Mouse (Mus musculus) mature B cell (primary cell): ENCODE results near the gene Tes3-ps.

Source experiments
- in situ Hi-C: fragments of 300-500 bp; cut with MboI; formaldehyde crosslinking; loops from 2 replicates; pipeline ENCODE4 v1.14.3; 2019

The Tes3-ps gene

DNA sequence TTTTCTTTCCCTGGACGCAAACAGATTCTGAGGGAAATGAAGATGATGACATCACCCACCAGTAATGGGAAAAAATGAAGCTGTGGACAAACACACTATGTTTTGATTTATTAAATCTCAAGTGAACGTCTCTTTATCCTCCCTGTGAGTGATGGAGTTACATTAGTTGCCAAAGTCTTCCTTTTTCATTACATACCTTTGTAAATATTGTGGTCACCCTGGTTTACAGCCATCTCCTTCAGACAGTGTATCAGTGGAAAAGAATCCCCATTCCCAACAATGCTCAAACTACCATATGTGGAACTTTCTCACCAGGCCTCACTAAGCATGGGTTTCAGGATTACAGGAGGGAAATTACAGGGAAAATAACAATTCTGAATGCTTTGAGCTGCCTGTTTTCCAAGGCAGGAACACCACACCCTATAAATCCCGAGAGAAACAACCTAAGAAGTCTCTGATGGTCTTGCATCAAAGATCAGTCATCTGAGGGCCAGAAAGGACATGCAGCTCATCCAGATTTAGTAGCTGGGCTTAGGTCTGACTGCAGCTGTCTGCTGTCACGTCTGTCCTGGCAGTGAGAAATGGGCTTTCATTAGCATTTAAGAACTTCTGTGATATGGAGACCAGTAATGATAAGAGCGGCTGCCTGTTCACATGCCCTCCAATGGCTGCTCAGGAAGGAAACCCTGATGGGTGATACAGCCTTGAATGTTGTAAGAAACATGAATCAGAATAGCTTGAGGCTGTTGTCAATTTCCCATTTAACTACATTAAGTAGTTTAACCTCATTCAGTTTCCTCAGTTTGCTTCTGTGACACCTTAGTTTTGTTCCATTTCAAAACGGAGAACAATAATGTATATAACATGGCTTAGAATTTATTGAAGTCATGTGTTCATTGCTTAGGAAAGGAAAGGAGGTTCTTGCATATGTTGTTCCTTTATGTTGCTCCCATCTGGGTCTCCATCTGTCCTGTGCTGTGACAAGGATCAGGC, at the start of gene Tes3-ps:
Tes3-ps (plus strand) TSS at position 943 of the 993 bp plus-strand sequence.
- in situ Hi-C loops, result no loop called here

DNA sequence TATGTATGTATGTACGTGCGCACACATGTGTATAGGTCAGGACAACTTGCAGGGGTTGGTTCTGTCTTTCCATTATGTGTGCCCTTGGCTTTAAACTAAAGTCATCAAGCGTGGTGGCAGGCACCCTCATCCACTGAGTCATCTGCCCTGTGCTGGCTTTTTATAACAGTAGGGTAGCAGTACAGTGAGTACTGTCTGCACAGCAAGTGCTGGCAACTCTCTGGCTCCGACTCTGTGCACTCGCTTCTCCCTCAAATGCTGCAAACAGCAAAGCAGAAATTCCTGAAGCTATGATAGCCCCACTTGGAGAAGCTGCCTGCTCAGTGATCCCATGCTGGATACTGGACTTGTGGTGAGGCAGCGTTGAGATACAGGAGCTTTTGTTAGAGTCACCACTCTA, 48.7 kb upstream of the Tes3-ps start:
- in situ Hi-C loops, result no loop called here

DNA sequence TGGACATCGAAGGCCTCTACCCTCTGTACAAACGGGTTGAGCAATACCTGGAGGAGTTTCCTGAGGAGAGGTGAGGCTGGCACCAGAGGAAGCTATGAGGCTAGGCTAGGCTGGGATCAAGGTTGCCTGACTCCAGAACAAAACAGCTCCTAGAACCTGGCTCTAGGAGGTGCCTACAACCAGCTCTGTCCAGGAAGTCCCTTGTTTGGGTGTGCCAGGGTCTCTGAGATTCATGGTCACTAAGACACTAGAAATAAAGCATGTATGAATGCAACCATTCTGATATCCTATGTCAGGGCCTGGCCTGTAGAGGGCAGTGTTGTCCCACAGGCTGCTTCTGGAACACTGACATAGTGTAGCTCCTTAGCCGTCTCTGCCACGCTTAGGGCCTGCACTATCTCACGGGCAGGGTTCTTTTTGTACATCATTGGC, 43.8 kb upstream of the Tes3-ps start:
- in situ Hi-C loops, result no loop called here

DNA sequence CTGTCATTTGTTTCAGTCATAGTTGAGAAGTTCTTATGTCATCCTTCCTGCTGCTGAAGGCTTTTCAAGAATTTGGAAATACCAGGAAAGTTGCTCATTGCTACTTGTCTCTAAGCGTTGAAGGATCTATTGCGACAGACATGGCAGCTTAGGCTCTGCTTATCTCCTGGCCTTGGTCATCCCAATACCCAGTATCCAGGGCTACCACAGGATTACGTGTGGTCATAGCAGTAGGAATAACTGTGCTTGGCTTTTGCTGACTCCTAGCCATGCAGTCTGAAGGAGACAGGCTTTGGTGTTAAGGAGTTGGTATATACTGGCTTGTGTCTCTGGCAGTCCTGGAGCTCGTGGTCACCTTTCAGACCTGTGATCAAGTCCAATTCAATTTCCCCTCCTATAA, 32.8 kb upstream of the Tes3-ps start:
- in situ Hi-C loops, result no loop called here

DNA sequence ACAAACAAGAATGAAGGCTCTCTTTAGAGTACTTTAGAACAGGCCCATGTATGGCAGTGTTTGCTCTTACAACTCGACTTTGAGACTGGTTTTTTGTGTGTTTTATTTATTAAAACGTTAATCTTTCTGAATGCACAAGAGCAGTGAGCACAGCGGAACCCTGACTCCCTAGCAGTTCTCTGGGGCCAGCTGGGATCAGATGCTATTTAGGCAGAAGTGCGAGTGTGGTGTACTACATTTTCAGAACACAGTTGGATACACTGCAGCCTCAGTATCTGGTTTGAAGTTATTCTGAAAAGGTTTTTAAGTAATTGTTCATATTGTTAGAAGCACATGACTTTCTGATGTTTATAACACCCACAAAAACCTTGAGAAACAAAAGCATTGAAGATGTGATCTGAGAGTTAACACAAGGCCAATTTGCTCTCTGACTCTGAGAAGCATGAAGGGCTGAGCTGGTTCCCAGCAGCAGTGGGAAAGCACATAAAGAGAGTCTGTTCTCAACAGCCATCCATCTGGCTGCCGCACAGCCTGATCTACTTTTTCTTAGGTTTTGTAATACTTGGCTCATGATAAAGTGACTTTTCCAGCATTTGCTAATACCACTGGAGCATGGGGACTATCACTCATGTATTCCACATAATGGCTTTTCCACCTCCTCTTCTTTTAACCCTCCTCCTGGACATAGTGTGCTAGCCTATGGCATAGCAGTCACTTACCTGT, 32.3 kb upstream of the Tes3-ps start:
- in situ Hi-C loops, result no loop called here

DNA sequence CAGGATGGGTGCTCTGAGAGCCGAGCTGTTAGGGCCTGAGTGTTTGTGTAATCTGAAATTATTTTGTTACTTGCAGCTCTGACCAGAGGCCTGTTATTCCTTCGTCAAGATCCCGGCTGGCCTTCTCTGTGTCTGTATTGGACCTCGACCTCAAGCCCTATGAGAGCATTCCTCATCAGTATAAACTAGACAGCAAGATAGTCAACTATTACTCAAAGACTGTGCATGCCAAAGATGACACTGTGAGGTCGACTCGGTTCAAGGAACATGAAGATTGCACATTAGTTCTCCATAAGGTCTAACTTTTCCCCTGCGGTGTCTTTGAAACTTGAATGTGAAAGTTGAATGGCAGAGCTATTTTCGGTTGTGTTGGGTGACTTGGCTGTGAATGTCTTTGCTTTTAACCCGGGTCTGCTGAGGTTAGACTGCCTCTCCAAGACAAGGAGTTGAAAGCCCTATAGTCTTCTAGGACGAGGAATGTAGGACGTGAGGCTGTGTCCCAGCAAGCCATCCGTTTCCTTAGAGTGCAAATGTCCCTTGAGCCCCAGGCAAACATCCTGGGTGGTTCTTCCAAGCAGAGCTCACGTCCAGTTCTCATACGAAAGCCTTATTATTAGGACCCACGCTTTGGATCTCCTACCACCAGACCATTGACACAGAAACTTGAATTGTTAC, 31.5 kb upstream of the Tes3-ps start:
- in situ Hi-C loops, result no loop called here

DNA sequence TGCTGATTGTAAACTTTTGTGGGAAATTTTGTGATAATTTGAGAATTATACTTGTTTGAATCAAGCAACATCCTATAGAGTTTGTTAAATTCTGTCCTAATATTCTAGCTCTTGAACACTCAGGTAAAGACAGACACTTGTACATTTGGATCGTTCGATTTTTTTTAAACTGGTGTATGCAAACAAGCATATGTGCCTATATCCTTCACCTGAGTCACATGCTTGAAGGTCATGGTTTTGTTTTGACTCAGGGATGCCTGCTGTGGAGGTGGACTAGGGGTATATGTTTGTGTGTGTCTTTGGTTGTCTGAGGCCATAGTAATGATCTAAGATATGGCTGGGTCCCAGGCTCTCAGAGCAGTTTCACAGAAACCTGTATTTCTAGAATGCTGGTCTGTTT, 30.2 kb upstream of the Tes3-ps start:
- in situ Hi-C loops, result no loop called here

DNA sequence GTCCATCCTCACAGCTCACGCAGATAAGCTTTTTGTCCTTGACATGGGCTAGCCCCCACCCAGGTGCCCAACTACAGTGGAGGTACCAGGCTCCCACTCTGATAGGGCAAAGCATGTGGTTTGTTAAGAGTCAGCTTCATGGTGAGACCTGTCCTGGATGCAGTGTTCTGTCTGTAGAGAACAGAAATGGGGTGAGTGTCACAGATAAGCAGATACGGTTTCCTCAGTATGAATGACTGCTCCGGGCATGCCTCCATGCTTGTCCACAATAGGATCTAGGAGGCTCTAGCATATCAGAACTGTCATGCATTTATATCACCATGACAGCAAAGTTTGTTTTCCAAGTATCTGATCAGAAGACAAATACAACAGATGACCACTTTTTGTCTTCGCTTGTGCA, 27.2 kb upstream of the Tes3-ps start:
- in situ Hi-C loops, result no loop called here

DNA sequence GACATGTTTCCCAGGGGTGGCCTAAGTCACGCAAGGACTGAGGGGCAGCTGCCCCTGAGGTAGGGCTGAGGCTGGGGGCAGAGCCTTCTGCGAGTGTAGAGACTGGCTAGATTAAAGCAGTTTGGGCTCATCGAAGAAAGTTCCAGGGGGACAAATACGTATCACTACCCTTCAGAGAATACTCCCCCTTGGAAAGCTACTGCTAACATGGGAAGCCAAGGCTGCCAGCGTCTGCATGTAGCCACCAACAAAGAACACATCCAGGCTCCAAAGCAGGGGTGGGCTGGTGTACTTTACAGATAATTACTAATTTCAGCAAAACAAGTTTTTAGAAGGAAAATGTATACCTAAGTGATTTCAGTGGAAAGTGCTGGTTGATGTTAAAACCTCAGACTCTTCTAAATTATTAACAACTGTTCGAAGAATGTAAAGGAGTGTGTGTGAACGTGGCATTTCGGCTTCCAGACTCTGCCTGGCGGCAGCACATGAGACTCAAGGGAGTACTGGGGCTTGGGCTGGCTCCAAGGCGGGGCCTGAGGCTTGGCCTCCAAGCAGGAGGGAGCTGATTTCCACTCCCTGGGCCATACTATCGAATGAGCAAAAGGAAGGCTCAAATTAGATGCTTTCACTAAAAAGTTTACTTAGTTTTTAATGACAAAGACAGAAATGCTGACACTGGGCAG, 26.6 kb upstream of the Tes3-ps start:
- in situ Hi-C loops, result no loop called here

DNA sequence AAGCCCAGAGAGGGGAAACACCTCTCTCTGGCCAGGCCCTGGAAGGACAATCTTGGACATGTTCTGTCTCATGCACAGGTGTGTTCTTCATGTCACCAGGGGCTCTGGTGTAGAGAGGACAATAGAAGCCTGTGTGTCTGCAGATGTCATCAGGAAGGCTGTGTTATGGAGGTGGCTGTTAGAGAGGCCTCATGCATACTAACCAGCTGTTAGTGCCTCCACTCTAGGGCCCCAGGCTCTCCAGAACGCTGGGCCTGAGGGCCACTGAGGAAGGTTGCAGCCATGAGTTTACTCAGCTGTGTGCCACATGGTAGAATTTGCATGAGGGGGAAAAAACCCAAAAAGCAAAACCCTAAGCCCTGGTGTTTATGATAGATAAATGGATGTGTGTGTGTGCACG, 25.5 kb upstream of the Tes3-ps start:
- in situ Hi-C loops, result no loop called here

DNA sequence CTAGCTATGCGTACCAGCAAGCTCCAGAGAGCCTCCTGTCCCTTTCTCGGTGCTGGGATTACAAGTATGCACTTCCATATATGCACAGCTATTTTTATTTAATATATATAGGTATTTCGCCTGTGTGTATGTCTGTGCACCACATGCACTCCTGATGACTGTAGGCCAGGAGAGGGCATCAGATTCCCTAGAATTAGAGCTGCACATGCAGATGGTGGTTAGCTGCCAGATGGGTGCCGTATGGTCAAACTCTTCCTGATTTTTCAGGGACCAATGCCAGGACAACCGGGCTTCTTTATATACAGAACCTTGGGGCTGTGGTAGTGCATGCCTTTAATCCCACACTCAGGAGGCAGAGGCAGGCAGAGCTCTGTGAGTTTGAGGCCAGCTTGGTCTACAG, 24.1 kb upstream of the Tes3-ps start:
- in situ Hi-C loops, result no loop called here

DNA sequence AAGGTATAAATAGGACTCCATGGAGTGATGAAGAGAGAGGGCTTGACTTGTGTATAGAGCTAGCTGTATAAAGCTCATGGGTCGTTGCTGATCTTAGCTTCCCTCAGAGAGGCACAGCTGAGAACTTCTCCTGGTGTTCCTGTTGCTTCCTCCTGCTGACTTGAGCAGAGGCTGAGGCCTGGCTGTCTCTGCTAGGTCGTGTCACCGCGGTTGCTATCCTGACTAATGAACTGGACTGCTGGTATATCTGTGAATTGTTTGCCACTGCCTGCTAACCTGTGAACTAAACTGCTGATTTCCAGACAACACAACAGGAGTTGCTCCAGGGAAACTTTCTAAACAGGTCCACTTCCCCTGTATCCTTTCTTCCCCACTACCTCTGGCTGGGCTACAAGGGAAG, 22.8 kb upstream of the Tes3-ps start:
- in situ Hi-C loops, result no loop called here

DNA sequence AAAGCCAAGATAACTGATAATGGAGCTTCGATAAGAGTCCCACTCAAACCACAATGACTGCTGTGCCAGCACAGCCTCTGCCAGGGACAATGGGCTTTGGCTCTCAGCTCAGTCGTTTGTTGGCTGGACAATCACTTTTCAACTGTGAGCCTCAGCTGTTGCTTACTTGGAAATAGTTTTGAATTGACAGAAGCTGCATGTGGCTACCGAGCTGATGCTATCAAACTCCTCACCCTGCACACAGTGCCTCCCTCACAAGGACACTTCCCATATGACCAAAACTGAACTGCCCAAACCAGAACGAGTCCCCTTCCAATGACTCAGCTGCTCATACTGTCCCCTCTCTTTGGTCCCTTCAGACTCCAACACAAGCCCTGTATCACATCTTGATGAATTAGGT, 22.3 kb upstream of the Tes3-ps start:
- in situ Hi-C loops, result no loop called here

DNA sequence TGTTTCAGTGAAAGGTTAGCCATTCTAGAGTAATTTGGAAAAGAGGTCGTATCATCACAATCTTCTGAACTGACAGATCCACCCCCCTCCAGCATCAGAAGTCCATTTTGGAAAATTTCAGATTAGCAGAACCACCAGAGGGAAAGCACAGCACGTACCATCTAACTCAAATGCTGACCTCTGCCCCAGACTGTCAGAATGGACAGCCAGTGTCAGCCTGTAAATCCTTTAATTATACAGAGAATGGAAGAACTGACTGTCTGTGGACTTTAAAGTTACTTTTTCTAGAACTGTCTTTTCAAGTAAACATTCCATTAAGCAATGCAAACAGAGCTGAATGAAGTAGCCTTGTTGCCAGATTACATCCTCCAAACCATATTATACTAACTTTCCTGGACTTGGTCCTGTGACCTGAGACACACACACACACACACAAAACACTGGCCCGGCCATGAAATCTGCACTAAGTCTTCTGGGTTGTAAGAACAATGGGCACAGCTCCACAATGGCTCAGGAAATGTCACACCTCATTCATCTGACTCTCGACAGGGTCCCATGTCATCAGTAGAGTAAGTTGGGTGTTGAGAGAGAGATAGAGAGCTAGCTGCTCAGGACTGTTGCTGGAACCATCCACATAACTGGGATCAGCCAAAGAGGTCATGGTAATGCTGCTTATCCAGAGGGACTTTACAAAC, 21.0 kb upstream of the Tes3-ps start:
- in situ Hi-C loops, result no loop called here

DNA sequence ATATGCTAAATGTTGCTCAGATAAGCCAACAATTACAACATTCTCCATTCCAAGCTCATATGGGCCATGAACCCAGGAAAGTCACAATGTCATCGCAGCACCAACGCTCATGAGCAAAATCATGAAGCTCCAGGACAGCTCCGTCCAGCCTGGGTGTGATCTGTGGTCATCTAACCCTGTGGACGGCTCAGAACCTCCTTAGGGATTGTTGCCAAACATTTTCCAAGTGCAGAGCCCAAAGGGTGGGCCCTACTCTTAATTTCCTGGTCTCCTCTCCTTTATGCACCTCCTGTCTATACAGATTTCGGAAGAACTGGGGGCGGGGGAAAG, 20.5 kb upstream of the Tes3-ps start:
- in situ Hi-C loops, result no loop called here

DNA sequence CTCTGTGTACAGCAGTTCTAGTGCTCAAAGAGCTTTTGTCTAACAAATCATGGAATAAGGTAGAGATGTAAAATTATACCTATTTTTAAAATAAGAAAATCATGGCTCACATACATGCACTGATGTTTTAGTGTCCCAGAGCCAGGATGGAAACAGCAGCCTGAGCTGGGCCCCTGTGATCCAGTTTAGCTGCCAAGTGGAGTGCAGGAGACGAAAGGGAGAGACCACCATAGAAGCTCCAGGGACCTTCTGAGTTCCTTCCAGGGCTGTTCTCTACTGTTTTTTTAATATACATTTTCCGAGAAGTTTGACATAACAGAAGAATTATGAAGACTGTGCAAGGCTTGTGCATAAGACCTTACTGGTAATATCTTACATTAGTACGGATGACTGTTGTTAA, 15.2 kb upstream of the Tes3-ps start:
- in situ Hi-C loops, result no loop called here

DNA sequence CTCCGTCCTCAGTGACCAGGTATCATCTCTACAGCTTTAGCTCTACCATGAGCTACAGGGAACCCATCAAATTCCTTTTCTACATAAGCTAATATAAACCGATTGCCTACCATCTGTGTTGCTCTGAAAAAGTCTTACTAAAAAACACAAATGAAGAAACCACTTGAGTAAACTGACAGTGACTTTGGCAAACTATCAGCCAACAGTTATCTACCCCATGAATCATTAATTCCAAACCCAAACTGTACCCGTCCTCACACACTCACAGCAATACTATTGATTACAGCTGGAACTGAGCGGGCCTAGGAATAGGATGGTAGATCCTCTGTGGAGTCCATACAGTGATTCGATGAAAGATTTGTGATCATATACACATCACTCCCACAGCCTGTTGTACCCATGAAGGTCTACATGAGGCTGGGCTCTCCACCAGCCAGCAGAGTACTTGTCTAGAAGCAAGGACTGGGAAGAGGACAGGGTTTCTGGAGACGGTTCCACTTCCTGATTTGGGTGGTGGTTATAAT, 14.2 kb upstream of the Tes3-ps start:
- in situ Hi-C loops, result no loop called here

DNA sequence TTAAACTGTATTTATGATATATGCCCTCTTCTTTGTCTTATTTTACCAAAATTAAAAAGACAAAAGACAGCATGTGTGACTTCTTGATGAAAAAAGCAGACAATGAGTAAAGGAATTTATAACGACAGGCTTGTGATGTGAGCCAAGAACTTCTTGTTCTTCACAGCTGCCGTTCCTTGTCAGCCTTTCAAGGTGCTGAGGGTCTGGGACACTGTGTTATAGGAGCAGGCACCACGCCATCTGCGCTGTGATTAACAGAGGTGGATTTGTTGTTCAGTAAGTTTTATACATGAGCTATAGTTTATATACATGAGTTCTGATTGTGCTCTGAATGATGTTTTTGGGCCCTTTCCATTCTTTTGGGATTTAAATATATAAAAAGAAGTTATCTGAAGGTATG, 13.7 kb upstream of the Tes3-ps start:
- in situ Hi-C loops, result no loop called here

DNA sequence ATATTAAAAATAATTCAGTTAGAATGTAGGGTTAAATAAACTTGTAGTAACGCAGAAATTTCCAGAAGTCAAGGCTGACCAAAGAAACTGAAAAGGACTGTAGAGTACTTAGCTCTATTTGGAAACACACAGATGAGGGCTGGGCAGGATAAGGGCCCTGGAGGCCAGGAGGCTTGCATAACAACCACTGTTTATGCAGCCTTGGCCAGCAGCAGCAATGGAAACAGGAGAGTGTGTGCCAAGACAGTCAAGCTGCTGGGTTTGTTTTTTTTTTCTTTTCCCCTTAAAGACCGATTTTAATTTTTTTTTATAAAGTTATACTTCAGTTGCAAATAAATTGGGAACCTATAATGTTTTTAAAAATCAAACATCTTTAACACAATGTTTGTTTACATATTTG, 13.1 kb upstream of the Tes3-ps start:
- in situ Hi-C loops, result no loop called here

DNA sequence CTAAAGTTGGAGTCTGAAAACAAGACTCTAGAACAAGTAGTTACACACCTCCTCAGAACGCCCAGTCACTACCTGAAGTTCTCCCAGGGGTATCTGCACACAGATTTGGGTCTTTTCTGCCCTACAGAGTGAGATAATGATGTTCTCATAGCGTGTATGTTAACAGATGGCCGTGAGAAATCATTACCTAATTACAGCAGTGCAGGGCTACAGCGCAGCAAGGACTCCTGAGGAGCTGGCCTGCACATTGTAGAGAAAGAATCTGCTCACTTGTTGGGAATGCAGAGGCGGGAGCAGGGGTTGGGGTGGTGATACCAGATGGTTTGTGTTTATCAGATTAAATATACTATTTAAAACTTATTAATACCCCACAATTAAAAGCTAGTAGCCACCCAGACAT, 12.6 kb upstream of the Tes3-ps start:
- in situ Hi-C loops, result no loop called here

DNA sequence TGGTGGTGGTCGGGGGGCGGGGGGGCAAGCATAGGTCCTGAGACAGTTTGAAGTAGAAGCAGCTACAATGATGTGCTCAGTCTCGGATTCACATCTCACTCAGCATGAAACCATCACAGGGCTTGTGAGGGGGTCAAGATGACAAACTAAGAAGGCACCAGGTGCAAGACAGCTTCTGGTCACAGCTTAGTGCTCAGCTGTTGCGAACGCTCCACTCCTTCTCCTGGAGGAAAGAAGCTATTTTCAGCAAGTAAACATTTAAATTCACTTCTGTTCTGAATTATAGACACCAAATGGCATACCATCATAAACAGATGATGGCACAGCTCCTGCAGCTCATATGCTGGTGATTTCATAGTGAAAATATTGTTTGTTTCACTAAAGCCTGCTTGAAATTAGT, 7.7 kb upstream of the Tes3-ps start:
- in situ Hi-C loops, result no loop called here
